Mouse (Mus musculus) midbrain, embryonic 15.5 days (tissue): Measurements from ENCODE around the gene Ptprq. TPM values are rescaled to one million over a fixed set of nuclear protein-coding genes. Genes with fewer than 3 reads are reported as not detected.

Experiments
- ATAC-seq: fragments of 200-750 bp; cut with Nextera tagmentation; replicated peaks from 2 replicates; pipeline ENCODE4 v1.8.0; 2017; ENCODE audit warnings: moderate TSS enrichment
- H3K27ac ChIP-seq: fragments of 300-500 bp; sonication (generic); 2 replicates; pipeline ENCODE4 v1.5.1; 2015; ENCODE audit warnings: mild to moderate bottlenecking, inconsistent platforms
- H3K27me3 ChIP-seq: fragments of 300-500 bp; sonication (generic); replicated peaks from 2 replicates; pipeline ENCODE4 v1.6.1; 2015; ENCODE audit warnings: inconsistent platforms
- H3K36me3 ChIP-seq: fragments of 300-500 bp; sonication (generic); replicated peaks from 2 replicates; pipeline ENCODE4 v1.6.1; 2015; ENCODE audit warnings: inconsistent platforms
- H3K4me1 ChIP-seq: fragments of 300-500 bp; sonication (generic); 2 replicates; pipeline ENCODE4 v1.6.1; 2015; ENCODE audit warnings: inconsistent platforms
- H3K4me2 ChIP-seq: fragments of 300-500 bp; sonication (generic); 2 replicates; pipeline ENCODE4 v1.6.1; 2015; ENCODE audit warnings: inconsistent platforms, mild to moderate bottlenecking, moderate library complexity
- H3K4me3 ChIP-seq: fragments of 300-500 bp; sonication (generic); 2 replicates; pipeline ENCODE4 v1.5.1; 2015; ENCODE audit warnings: mild to moderate bottlenecking, inconsistent platforms
- H3K9ac ChIP-seq: fragments of 300-500 bp; sonication (generic); 2 replicates; pipeline ENCODE4 v1.6.1; 2015; ENCODE audit warnings: mild to moderate bottlenecking, inconsistent platforms
- H3K9me3 ChIP-seq: fragments of 300-500 bp; sonication (generic); 2 replicates; pipeline ENCODE4 v1.6.1; 2016; ENCODE audit warnings: inconsistent platforms
- WGBS: fragments of 180-500 bp; shearing (Covaris S2); methylation state at CpG from one replicate; pipeline ENCODE4 v1.1.7; 2015; ENCODE audit warnings: mixed read lengths; 5-methylcytosine and 5-hydroxymethylcytosine counted together
- microRNA-seq: library from miRNA; unstranded; fragments of <30 nt; microRNA quantifications from one replicate; pipeline ENCODE4, GENCODE M21; 2016
- polyA plus RNA-seq: library from polyadenylated mRNA; unstranded; fragments of >200 nt; fragmentation: Nextera tagmentation; extraction: Ambion mirVana; gene quantifications from 2 replicates; pipeline ENCODE4 v1.2.1, GENCODE M21; 2015

The Ptprq gene
- polyA plus RNA-seq, 1 experiment from 2014 or later, result 0.13 TPM

- H3K9ac ChIP-seq, result no peak overlapping the region
- no peak overlapping the region for H3K4me3 ChIP-seq
- no peak overlapping the region for H3K27ac ChIP-seq
- no peak for ATAC-seq
- no peaks in the 10 kb centered on the region for H3K9me3 ChIP-seq
- H3K4me2 ChIP-seq, result no peak overlapping the region
- no peaks in the 10 kb centered on the region for H3K4me1 ChIP-seq
- H3K27me3 ChIP-seq, result no peaks in the 10 kb centered on the region
- WGBS, result 95% methylated on average over 7 of the region's 7 CpGs
- H3K36me3 ChIP-seq, result no peaks in the 10 kb centered on the region
Observed at GRCm38 (mm10) chr10:107467819-107468218, 252.0 kb downstream of the Ptprq start.

Small RNA genes within 50 kb of the gene (microRNA-seq; reads per million reads assigned to microRNA genes)
- gene Gm44403, result not detected

Other genes starting within 250 kb of the Ptprq start
- gene Myf5, start 233.9 kb downstream of the Ptprq start, polyA plus RNA-seq, result not detected in 2 replicates
- not detected in 2 replicates for gene Myf6, start 225.3 kb downstream of the Ptprq start, polyA plus RNA-seq
- 0.04 TPM in 1 of 2 replicates, not detected in the other for gene Otogl, start 192.1 kb upstream of the Ptprq start, polyA plus RNA-seq